Mouse (Mus musculus): ENCODE results near the gene Hexb. TPM values are rescaled to one million over a fixed set of nuclear protein-coding genes. Genes with fewer than 3 reads are reported as not detected.

Hexb gene
- polyA plus RNA-seq, 1 experiment = 180 TPM

DNA sequence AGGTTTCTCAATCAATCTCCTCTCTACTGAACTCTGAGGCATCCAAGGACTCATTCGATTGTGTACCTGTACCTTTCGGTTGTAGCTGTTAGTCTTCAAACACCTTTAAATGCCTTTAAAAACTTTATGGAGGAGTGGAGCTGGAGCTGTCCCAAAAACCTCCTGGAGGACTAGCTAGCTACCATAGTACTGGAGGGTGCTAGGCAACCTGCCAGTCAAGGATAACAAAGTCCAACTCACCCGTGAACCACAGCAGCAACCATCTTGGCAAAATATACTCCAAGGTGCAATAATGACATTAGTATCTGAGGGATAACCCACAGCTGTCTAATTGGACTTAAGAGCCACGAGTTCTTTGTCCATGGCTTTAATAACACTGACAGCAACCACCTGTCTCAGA is 3.7 kb upstream of the Hexb start:
- Histone ChIP-seq H3K4me1 (replicated peaks; ENCODE audit: control insufficient read depth, insufficient read depth, low read length) (peaks cover 13% of the 10 kb centered on the region), H3K27ac (ENCODE audit: control insufficient read depth, insufficient read depth, low read length) (no peak overlapping the region), H3K36me3 (ENCODE audit: control insufficient read depth, insufficient read depth, low read length) (no peaks in the 10 kb centered on the region), H3K4me3 (ENCODE audit: control insufficient read depth, insufficient read depth, low read length) (no peak overlapping the region), H3K27me3 (ENCODE audit: control insufficient read depth, insufficient read depth, low read length) (no peaks in the 10 kb centered on the region)
- WGBS = 91% methylated on average over 4 of the region's 4 CpGs
- TF ChIP-seq POLR2A (IDR thresholded peaks at IDR 0.05; ENCODE audit: control insufficient read depth, extremely low read depth, insufficient read depth, low read length, poor library complexity) = no peak
- no peak for TF ChIP-seq CTCF (IDR thresholded peaks at IDR 0.05; ENCODE audit: borderline replicate concordance, control insufficient read depth, extremely low read depth, insufficient read depth, low read length, poor library complexity)
- no peak for DNase-seq

DNA sequence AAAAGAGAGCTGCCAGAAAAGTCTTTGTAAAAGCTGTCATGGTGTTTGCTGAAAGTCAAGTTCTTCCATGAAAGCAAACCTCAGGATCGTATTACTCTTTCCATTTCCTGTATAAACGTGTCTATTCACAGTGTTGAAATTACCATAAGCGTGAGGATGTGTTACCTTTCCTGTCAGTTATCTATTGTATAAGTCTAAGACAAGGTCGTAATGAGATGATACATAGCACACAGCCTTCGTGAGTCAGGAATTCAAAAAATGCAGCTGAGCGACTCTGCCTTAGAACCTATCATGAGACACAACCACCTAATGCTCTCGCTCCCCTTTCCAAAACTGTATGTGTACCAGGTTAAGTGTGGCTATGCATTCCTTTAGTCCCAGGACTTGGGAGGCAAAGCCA is 2.9 kb upstream of the Hexb start:
- DNase-seq = no peak
- TF ChIP-seq CTCF (IDR thresholded peaks at IDR 0.05; ENCODE audit: borderline replicate concordance, control insufficient read depth, extremely low read depth, insufficient read depth, low read length, poor library complexity) (no peak), POLR2A (IDR thresholded peaks at IDR 0.05; ENCODE audit: control insufficient read depth, extremely low read depth, insufficient read depth, low read length, poor library complexity) (no peak)
- Histone ChIP-seq H3K27me3 (ENCODE audit: control insufficient read depth, insufficient read depth, low read length) (no peaks in the 10 kb centered on the region), H3K4me1 (replicated peaks; ENCODE audit: control insufficient read depth, insufficient read depth, low read length) (peaks cover 12% of the 10 kb centered on the region), H3K27ac (ENCODE audit: control insufficient read depth, insufficient read depth, low read length) (no peak overlapping the region), H3K36me3 (ENCODE audit: control insufficient read depth, insufficient read depth, low read length) (no peaks in the 10 kb centered on the region), H3K4me3 (ENCODE audit: control insufficient read depth, insufficient read depth, low read length) (no peak overlapping the region)
- WGBS = 86% methylated on average over 7 of the region's 7 CpGs

DNA sequence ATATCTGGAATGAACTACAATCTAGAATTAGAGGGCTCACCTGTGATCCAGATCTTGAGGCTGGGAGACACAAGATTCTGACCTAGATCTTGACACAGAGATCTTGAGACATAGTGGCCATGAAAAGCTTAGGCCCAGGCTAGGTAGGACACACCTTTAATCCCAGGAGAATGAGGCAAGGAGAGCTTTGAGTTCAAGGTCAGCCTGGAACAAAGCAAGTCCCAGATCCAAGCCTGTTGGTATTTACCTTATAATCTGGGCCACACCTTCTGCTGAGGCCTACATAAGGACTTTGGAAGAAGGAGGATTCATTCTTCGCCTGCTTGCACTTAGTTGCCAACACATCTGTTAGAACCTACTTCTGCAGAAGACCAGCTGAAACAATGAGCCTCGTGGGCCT is 966 bp upstream of the Hexb start:
- H3K27ac ChIP-seq (ENCODE audit: control insufficient read depth, insufficient read depth, low read length) = no peak overlapping the region
- TF ChIP-seq CTCF (IDR thresholded peaks at IDR 0.05; ENCODE audit: borderline replicate concordance, control insufficient read depth, extremely low read depth, insufficient read depth, low read length, poor library complexity) = no peak
- no peak for TF ChIP-seq POLR2A (IDR thresholded peaks at IDR 0.05; ENCODE audit: control insufficient read depth, extremely low read depth, insufficient read depth, low read length, poor library complexity)
- WGBS = 94% methylated on average over 2 of the region's 2 CpGs
- H3K36me3 ChIP-seq (ENCODE audit: control insufficient read depth, insufficient read depth, low read length) = no peaks in the 10 kb centered on the region
- H3K27me3 ChIP-seq (ENCODE audit: control insufficient read depth, insufficient read depth, low read length) = no peaks in the 10 kb centered on the region
- DNase-seq = no peak
- peaks cover 8% of the 10 kb centered on the region for H3K4me1 ChIP-seq (replicated peaks; ENCODE audit: control insufficient read depth, insufficient read depth, low read length)
- H3K4me3 ChIP-seq (ENCODE audit: control insufficient read depth, insufficient read depth, low read length) = no peak overlapping the region

GRCm38 (mm10) chr13:97196925-97197218 is 1.3 kb downstream of the Hexb start:
- Histone ChIP-seq H3K4me1 (replicated peaks; ENCODE audit: control insufficient read depth, insufficient read depth, low read length) (peaks cover 8% of the 10 kb centered on the region), H3K27me3 (ENCODE audit: control insufficient read depth, insufficient read depth, low read length) (no peaks in the 10 kb centered on the region), H3K4me3 (ENCODE audit: control insufficient read depth, insufficient read depth, low read length) (no peak overlapping the region), H3K27ac (ENCODE audit: control insufficient read depth, insufficient read depth, low read length) (no peak overlapping the region), H3K36me3 (ENCODE audit: control insufficient read depth, insufficient read depth, low read length) (no peaks in the 10 kb centered on the region)
- DNase-seq = no peak
- WGBS = 91% methylated on average over 2 of the region's 2 CpGs
- no peak for TF ChIP-seq CTCF (IDR thresholded peaks at IDR 0.05; ENCODE audit: borderline replicate concordance, control insufficient read depth, extremely low read depth, insufficient read depth, low read length, poor library complexity)
- TF ChIP-seq POLR2A (IDR thresholded peaks at IDR 0.05; ENCODE audit: control insufficient read depth, extremely low read depth, insufficient read depth, low read length, poor library complexity) = no peak

DNA sequence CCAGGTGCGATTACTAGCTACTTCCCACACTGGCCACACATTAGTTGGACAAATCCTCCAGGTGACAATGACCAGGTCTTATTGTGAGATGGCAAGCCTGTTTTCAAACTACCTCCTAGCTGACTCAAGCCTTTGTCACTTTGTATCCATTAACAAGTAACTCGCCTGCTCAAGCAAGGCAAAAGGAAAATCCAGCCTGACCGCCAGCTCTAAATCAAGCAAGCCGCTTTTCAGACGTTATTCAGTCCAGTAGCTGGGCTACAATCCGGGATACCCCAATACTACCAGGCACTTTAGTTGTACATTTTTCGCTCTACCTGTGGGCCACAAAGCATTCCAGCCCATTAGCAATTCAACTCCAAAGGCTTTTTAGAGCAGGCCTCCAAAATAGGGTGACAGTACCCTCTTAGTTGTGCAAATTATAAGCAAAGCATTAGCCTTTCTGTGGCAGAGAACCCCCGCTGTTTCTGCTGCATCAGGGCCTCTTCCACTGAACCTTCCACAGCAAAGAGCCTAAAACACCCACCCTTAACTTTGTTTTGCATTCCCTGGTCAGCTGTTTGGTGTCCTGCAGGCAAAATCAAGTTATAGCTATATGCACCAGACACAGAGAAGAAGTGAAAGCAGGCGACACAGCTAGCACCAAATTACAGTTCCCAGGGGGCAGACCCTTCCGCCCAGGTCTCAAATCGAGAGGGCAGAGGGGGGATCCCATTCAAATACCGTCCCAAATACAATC is 1.8 kb downstream of the Hexb start:
- TF ChIP-seq POLR2A (IDR thresholded peaks at IDR 0.05; ENCODE audit: control insufficient read depth, extremely low read depth, insufficient read depth, low read length, poor library complexity) (no peak), CTCF (IDR thresholded peaks at IDR 0.05; ENCODE audit: borderline replicate concordance, control insufficient read depth, extremely low read depth, insufficient read depth, low read length, poor library complexity) (no peak)
- H3K4me1 ChIP-seq (replicated peaks; ENCODE audit: control insufficient read depth, insufficient read depth, low read length) = peaks cover 8% of the 10 kb centered on the region
- no peaks in the 10 kb centered on the region for H3K36me3 ChIP-seq (ENCODE audit: control insufficient read depth, insufficient read depth, low read length)
- no peak overlapping the region for H3K27ac ChIP-seq (ENCODE audit: control insufficient read depth, insufficient read depth, low read length)
- H3K27me3 ChIP-seq (ENCODE audit: control insufficient read depth, insufficient read depth, low read length) = no peaks in the 10 kb centered on the region
- DNase-seq = no peak
- WGBS = 92% methylated on average over 12 of the region's 12 CpGs
- no peak overlapping the region for H3K4me3 ChIP-seq (ENCODE audit: control insufficient read depth, insufficient read depth, low read length)

GRCm38 (mm10) chr13:97193420-97193819 is 4.7 kb downstream of the Hexb start:
- 87% methylated on average over 7 of the region's 7 CpGs for WGBS
- DNase-seq = no peak
- TF ChIP-seq POLR2A (IDR thresholded peaks at IDR 0.05; ENCODE audit: control insufficient read depth, extremely low read depth, insufficient read depth, low read length, poor library complexity) (no peak), CTCF (IDR thresholded peaks at IDR 0.05; ENCODE audit: borderline replicate concordance, control insufficient read depth, extremely low read depth, insufficient read depth, low read length, poor library complexity) (no peak)

DNA sequence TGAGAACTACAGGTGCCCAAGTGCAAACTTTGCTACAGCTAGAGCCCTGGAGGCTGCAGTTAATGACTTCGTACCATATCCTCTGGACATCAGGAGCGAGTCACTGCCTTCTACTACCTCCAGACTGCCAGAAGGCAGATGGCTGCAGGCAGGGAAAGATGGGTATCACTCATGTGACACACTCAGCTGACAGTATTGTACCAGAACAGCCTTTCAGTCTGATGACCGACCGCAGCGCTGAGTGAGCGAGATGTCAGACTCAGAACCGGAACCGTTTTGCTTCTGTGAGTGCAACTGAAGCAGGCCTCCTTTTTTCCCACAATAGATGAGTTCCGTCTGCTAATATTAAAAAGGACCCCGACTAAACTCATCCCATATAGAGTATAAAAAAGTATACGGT is 5.5 kb downstream of the Hexb start:
- DNase-seq = no peak
- TF ChIP-seq POLR2A (IDR thresholded peaks at IDR 0.05; ENCODE audit: control insufficient read depth, extremely low read depth, insufficient read depth, low read length, poor library complexity) = no peak
- WGBS = 97% methylated on average over 11 of the region's 11 CpGs

More at GRCm38 (mm10) chr13:97193420-97193819, 4.7 kb downstream of the Hexb start:
- Histone ChIP-seq H3K27ac (ENCODE audit: control insufficient read depth, insufficient read depth, low read length) (no peak overlapping the region), H3K27me3 (ENCODE audit: control insufficient read depth, insufficient read depth, low read length) (no peaks in the 10 kb centered on the region), H3K4me3 (ENCODE audit: control insufficient read depth, insufficient read depth, low read length) (no peak overlapping the region), H3K4me1 (replicated peaks; ENCODE audit: control insufficient read depth, insufficient read depth, low read length) (peaks cover 8% of the 10 kb centered on the region), H3K36me3 (ENCODE audit: control insufficient read depth, insufficient read depth, low read length) (no peaks in the 10 kb centered on the region)

More for the DNA sequence above, 5.5 kb downstream of the Hexb start:
- Histone ChIP-seq H3K36me3 (ENCODE audit: control insufficient read depth, insufficient read depth, low read length) (no peaks in the 10 kb centered on the region), H3K4me1 (replicated peaks; ENCODE audit: control insufficient read depth, insufficient read depth, low read length) (peaks cover 6% of the 10 kb centered on the region), H3K27ac (ENCODE audit: control insufficient read depth, insufficient read depth, low read length) (no peak overlapping the region), H3K4me3 (ENCODE audit: control insufficient read depth, insufficient read depth, low read length) (no peak overlapping the region), H3K27me3 (ENCODE audit: control insufficient read depth, insufficient read depth, low read length) (no peaks in the 10 kb centered on the region)
